Mouse (Mus musculus): ENCODE measurements around the gene Agtr1a. TPM values are rescaled to one million over a fixed set of nuclear protein-coding genes. Genes with fewer than 3 reads are reported as not detected.

Gene Agtr1a
- total RNA-seq, 2 experiments from 2014 or later, result 193 to 516 TPM

- DNase-seq, result no peak
Measured at GRCm38 (mm10) chr13:30362048-30362447, 25.8 kb downstream of the Agtr1a start.

GRCm38 (mm10) chr13:30364097-30364625 lies 27.9 kb downstream of the Agtr1a start:
- no peak for DNase-seq

GRCm38 (mm10) chr13:30364780-30365179 lies 28.5 kb downstream of the Agtr1a start:
- no peak for DNase-seq

GRCm38 (mm10) chr13:30365378-30365777 lies 29.1 kb downstream of the Agtr1a start:
- peak in 1 of 2 experiments; percentile 44 for DNase-seq

- peak in 1 of 2 experiments; percentile 16 for DNase-seq
Measured at GRCm38 (mm10) chr13:30368116-30368515, 31.9 kb downstream of the Agtr1a start.

- DNase-seq, result no peak
Measured at GRCm38 (mm10) chr13:30368746-30369145, 32.5 kb downstream of the Agtr1a start.

GRCm38 (mm10) chr13:30378868-30379267 lies 42.6 kb downstream of the Agtr1a start:
- peak; percentile 47 to 70 for DNase-seq

- DNase-seq, result no peak
Measured at GRCm38 (mm10) chr13:30385183-30385582, 48.9 kb downstream of the Agtr1a start.

- no peak for DNase-seq
Measured at GRCm38 (mm10) chr13:30394123-30394522, 57.9 kb downstream of the Agtr1a start.

GRCm38 (mm10) chr13:30396431-30396830 lies 60.2 kb downstream of the Agtr1a start:
- no peak for DNase-seq

- DNase-seq, result no peak
Measured at GRCm38 (mm10) chr13:30398852-30399251, 62.6 kb downstream of the Agtr1a start.

GRCm38 (mm10) chr13:30400621-30401020 lies 64.4 kb downstream of the Agtr1a start:
- DNase-seq, result no peak

- no peak for DNase-seq
Measured at GRCm38 (mm10) chr13:30403874-30404273, 67.6 kb downstream of the Agtr1a start.

- DNase-seq, result no peak
Measured at GRCm38 (mm10) chr13:30418611-30419010, 82.4 kb downstream of the Agtr1a start.

- peak in 1 of 2 experiments; percentile 7 for DNase-seq
Measured at GRCm38 (mm10) chr13:30427008-30427407, 90.8 kb downstream of the Agtr1a start.

GRCm38 (mm10) chr13:30427436-30427835 lies 91.2 kb downstream of the Agtr1a start:
- no peak for DNase-seq

Other genes with a start within 250 kb of the Agtr1a start
- gene Mboat1, start 200.0 kb upstream of the Agtr1a start, total RNA-seq (2021), result 1 to 10 TPM; 3.8 to 5.4 TPM
- gene Uqcrfs1, start 208.9 kb downstream of the Agtr1a start, total RNA-seq (2021), result 100 to 1,000 TPM; 343 to 370 TPM

Measured in adrenal gland, postnatal 36 days (tissue).